In genomic region chr2:104337619-104338018, GRCm38 (mm10) we compare ENCODE assay signal across 28 mouse cellular contexts.
DNase-seq lines count a peak whose midpoint lies in the region; ATAC-seq and TF ChIP-seq lines count a peak whose summit lies in the region.
"Had no signal": no experiment of that assay in that cellular context is flagged by ENCODE, and none has a peak within 500 bp of the region (broad histone marks: within the 10 kb centered on the region; RNA-seq: fewer than 3 reads in every experiment).

No protein-coding gene starts in this region.

- H3K27ac ChIP-seq in left cerebral cortex, adult 2 months: peak overlapping the region; percentile 72
- H3K27ac ChIP-seq: embryonic facial prominence, embryonic 13.5 days; embryonic facial prominence, embryonic 15.5 days; forebrain, embryonic 10.5 days; forebrain, embryonic 12.5 days had no signal

- no peak for TF ChIP-seq CTCF in left cerebral cortex, adult 2 months (IDR thresholded peaks at IDR 0.05)

- peak; percentile 60; the same call in 1 of the 2 replicates for ATAC-seq in frontal cortex, adult (ENCODE audit: low TSS enrichment)
- ATAC-seq: activated CD4-positive, CD25-positive, alpha-beta regulatory T cell, adult 4 months; CD4-positive, CD25-positive, alpha-beta regulatory T cell, adult 4 months; forebrain, embryonic 14.5 days; forebrain, embryonic 16.5 days; Patski had no signal

- intact Hi-C loops in left cerebral cortex, adult 2 months (cut with DNase I): loop anchor here (10.0 kb wide), 1 partner anchor 157 kb away; the partner anchor contains the start of gene Hipk3

- H3K4me3 ChIP-seq in left cerebral cortex, adult 2 months: no peak overlapping the region
- H3K4me3 ChIP-seq: embryonic facial prominence, embryonic 13.5 days; embryonic facial prominence, embryonic 15.5 days; erythroblast, embryonic 14.5 days; forebrain, embryonic 10.5 days; forebrain, embryonic 12.5 days had no signal

- DNase-seq in frontal cortex, postnatal 10 days (ENCODE audit: low spot score in 2 of 2): no peak
- DNase-seq in left cerebral cortex, adult 2 months (ENCODE audit: extremely low spot score in 1 of 2, low spot score in 2 of 2): no peak
- DNase-seq in left cerebral cortex, adult 11 months (ENCODE audit: low spot score): no peak
- DNase-seq in 416B (ENCODE audit: low read depth): peak; percentile 6
- peak; percentile 55 for DNase-seq in brain, adult 2 months (ENCODE audit: low read depth, low spot score)
- no peak for DNase-seq in embryo, embryonic 11 days
- no peak for DNase-seq in kidney, adult 9 months
- DNase-seq: adrenal gland, adult 8-10 months; adrenal gland, postnatal 14 days; adrenal gland, postnatal 36 days; B cell, adult 2 months; cerebellum, adult 11 months; cerebellum, adult 18-20 months; cerebellum, adult 8-10 months; cerebellum, adult 9-11 months; cerebellum, postnatal 14 days; cerebellum, postnatal 36 days had no signal

Comparison
In these comparisons a context has a peak if more than half of its experiments do, and no peak if none do; other contexts are left out.
1. DNase-seq: peak in 416B (single experiment) and brain, adult 2 months (single experiment); none in frontal cortex, postnatal 10 days (0 of 2), left cerebral cortex, adult 2 months (0 of 2), left cerebral cortex, adult 11 months (single experiment), embryo, embryonic 11 days (single experiment) and kidney, adult 9 months (single experiment).